Mouse (Mus musculus) cortical plate, adult 2 months (tissue): ENCODE measurements around the gene Fam57a. TPM values are rescaled to one million over a fixed set of nuclear protein-coding genes. Genes with fewer than 3 reads are reported as not detected.
A peak's percentile ranks its signal among the peaks of the same experiment; 100 is the strongest.

Source experiments
- H3K27ac ChIP-seq: fragments of 200-500 bp; 2 replicates; pipeline ENCODE4 v1.5.1; 2012; ENCODE audit warnings: low read length, control low read depth, inconsistent platforms; ENCODE audit not compliant: insufficient read depth
- H3K4me1 ChIP-seq: fragments of 200-500 bp; 2 replicates; pipeline ENCODE4 v1.6.1; 2011; ENCODE audit warnings: low read length; ENCODE audit not compliant: control insufficient read depth, insufficient read depth
- H3K4me3 ChIP-seq: fragments of 200-500 bp; 2 replicates; pipeline ENCODE4 v1.5.1; 2011; ENCODE audit warnings: mild to moderate bottlenecking, low read length, control low read depth; ENCODE audit not compliant: insufficient read depth
- CTCF ChIP-seq: fragments of 200-500 bp; IDR thresholded peaks from 2 replicates; pipeline ENCODE4 v1.5.1; 2011; ENCODE audit warnings: mild to moderate bottlenecking, control low read depth, low read length; ENCODE audit not compliant: insufficient read depth; ENCODE audit errors: extremely low read depth
- POLR2A ChIP-seq: fragments of 200-500 bp; IDR thresholded peaks from 2 replicates; pipeline ENCODE4 v1.6.1; 2011; ENCODE audit warnings: mild to moderate bottlenecking, low read length, control low read depth; ENCODE audit not compliant: insufficient read depth; ENCODE audit errors: extremely low read depth
- polyA plus RNA-seq: library from polyadenylated mRNA; depleted of rRNA; stranded (reverse); fragments of >200 nt; gene quantifications from 2 replicates; pipeline ENCODE4 v1.2.3, GENCODE M21; 2012

Gene Fam57a
- polyA plus RNA-seq, 1 experiment = 32.3 TPM

GRCm38 (mm10) chr11:76213841-76214240, 34.4 kb downstream of the Fam57a start:
- Histone ChIP-seq H3K4me3 (no peak overlapping the region), H3K27ac (no peak overlapping the region), H3K4me1 (no peaks in the 10 kb centered on the region; the same call in 1 of the 2 replicates)
- TF ChIP-seq CTCF (no peak), POLR2A (no peak)

- no peak overlapping the region for H3K4me3 ChIP-seq
- no peaks in the 10 kb centered on the region; the same call in 1 of the 2 replicates for H3K4me1 ChIP-seq
- TF ChIP-seq CTCF (no peak), POLR2A (no peak)
- no peak overlapping the region for H3K27ac ChIP-seq
Measured at GRCm38 (mm10) chr11:76215011-76215410, 35.5 kb downstream of the Fam57a start.

GRCm38 (mm10) chr11:76216049-76216540, 36.6 kb downstream of the Fam57a start:
- no peak for TF ChIP-seq CTCF
- no peak for TF ChIP-seq POLR2A
- H3K4me1 ChIP-seq = no peaks in the 10 kb centered on the region
- H3K27ac ChIP-seq = no peak overlapping the region
- H3K4me3 ChIP-seq = no peak overlapping the region; the same call in 1 of the 2 replicates

- Histone ChIP-seq H3K27ac (peak overlapping the region; percentile 30; the same call in 1 of the 2 replicates), H3K4me3 (peak overlapping the region; percentile 60), H3K4me1 (no peaks in the 10 kb centered on the region)
- TF ChIP-seq POLR2A (peak; percentile 33; the same call in 1 of the 2 replicates), CTCF (no peak)
Measured at GRCm38 (mm10) chr11:76216681-76217389, 37.4 kb downstream of the Fam57a start.

- peak; percentile 95 for TF ChIP-seq CTCF
- peak; percentile 78 for TF ChIP-seq POLR2A
- Histone ChIP-seq H3K27ac (peak within 1 kb of the TSS; percentile 30; the same call in 1 of the 2 replicates), H3K4me1 (no peaks in the 10 kb centered on the region), H3K4me3 (peak within 1 kb of the TSS; percentile 60)
Measured at GRCm38 (mm10) chr11:76217390-76217800, 37.9 kb downstream of the Fam57a start, which contains the start of the genes Dbil5 and Gemin4. Gene Dbil5, plus strand, starts transcription at chr11:76217608. Gene Gemin4, minus strand, starts transcription at chr11:76217664.

- Histone ChIP-seq H3K27ac (no peak overlapping the region), H3K4me1 (no peaks in the 10 kb centered on the region), H3K4me3 (no peak overlapping the region)
- no peak for TF ChIP-seq POLR2A
- TF ChIP-seq CTCF = no peak
Measured at GRCm38 (mm10) chr11:76224631-76225030, 45.2 kb downstream of the Fam57a start.

- H3K27ac ChIP-seq = no peak overlapping the region
- no peak for TF ChIP-seq POLR2A
- H3K4me1 ChIP-seq = no peaks in the 10 kb centered on the region
- no peak overlapping the region for H3K4me3 ChIP-seq
Measured at GRCm38 (mm10) chr11:76225051-76225450, 45.6 kb downstream of the Fam57a start.

GRCm38 (mm10) chr11:76236136-76236535, 56.7 kb downstream of the Fam57a start:
- H3K4me3 ChIP-seq = no peak overlapping the region
- no peak for TF ChIP-seq CTCF
- no peak for TF ChIP-seq POLR2A
- no peak overlapping the region for H3K27ac ChIP-seq
- H3K4me1 ChIP-seq = no peaks in the 10 kb centered on the region

GRCm38 (mm10) chr11:76239750-76240149, 60.3 kb downstream of the Fam57a start:
- H3K27ac ChIP-seq = no peak overlapping the region

More at GRCm38 (mm10) chr11:76239750-76240149, 60.3 kb downstream of the Fam57a start:
- Histone ChIP-seq H3K4me1 (peaks cover 3% of the 10 kb centered on the region; the same call in 1 of the 2 replicates), H3K4me3 (no peak overlapping the region)
- TF ChIP-seq CTCF (no peak), POLR2A (no peak)
